Mouse (Mus musculus): Measurements from ENCODE around the gene Fndc3b.
A peak's percentile ranks its signal among the peaks of the same experiment; 100 is the strongest.

The Fndc3b gene

DNA sequence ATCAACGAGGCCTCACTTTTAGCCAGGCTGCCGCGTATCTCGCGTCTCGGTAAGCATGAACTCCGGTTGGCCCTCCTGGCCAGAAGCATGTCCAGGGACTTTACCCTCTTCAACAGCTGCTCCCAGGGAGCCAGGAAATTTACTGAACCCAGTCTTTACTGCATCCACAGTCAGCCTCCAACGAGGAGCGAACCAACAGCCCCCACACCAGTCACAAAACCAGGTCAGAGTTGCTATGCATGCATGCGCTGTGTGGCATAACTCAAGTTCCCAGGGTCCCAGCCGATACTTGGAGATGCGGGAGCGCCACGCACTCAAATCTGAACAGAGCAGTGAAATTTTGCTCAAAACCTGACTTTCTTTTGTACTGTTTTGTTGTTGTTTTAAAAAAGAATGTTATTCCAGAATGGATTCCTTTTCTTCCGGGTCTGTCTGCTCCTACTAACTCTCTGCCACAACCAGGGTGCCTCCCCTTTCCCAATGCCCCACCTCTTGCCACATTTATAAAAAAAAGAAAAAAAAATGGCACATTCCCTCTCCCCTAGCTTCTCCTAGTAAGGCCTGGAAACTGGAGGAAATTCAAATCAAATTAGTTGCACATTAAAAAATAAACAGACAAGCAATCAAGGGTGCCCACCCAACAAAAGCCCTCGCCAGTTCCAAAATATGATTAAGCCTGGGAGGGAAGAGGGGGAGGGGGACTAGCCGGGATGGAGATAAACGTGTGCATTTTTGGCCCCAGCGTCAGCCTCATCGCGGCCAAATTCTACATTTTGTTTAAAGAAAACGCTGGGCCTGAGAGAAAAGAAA lies 1.8 kb downstream of the Fndc3b start:
- no peak for DNase-seq (ENCODE audit: low spot score in 2 of 2)

GRCm38 (mm10) chr3:27708581-27708980 lies 2.5 kb downstream of the Fndc3b start:
- DNase-seq (ENCODE audit: low spot score in 2 of 2): no peak

- DNase-seq (ENCODE audit: low spot score in 2 of 2): no peak
Observed at GRCm38 (mm10) chr3:27705761-27706160, 5.3 kb downstream of the Fndc3b start.

DNA sequence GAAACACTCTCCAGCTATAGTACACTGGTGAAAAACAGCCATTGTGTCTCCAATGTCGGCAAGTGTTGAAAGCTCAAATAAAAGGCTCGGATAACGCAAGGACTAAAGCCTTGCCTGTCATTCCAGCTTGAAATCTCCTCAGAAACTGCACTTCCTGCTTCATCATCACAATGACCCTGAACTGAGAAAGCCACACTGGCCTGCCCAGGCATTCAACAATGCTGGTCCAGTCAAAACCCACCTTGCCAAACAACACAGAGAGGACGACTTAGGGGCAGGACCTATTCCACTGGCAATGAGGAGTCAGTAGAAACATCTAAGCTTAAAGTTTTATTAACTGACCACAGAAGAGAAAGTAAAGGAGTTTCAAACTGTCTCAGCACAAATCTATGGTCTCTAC lies 6.1 kb downstream of the Fndc3b start:
- DNase-seq (ENCODE audit: low spot score in 2 of 2): no peak

GRCm38 (mm10) chr3:27704641-27705040 lies 6.5 kb downstream of the Fndc3b start:
- no peak for DNase-seq (ENCODE audit: low spot score in 2 of 2)

DNA sequence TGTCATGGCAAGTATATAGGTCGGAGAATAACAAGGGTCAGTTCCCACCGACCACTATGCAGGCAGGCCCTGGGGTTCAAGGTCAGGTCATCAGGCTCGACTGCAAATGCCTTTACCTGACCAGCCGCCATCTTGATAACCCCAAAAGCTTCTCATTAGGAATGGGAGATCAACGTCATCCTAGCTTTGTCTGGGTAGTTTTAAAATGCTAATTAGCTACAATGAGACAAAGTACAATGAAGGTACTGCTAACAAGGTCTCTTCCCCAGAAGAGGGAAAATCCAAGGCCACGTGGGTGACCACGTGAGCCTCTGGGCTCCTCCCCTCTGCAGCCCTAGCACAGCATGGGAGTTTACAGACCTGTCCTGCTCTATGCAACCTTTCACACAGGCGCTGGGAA lies 7.6 kb downstream of the Fndc3b start:
- DNase-seq (ENCODE audit: low spot score in 2 of 2): no peak

DNA sequence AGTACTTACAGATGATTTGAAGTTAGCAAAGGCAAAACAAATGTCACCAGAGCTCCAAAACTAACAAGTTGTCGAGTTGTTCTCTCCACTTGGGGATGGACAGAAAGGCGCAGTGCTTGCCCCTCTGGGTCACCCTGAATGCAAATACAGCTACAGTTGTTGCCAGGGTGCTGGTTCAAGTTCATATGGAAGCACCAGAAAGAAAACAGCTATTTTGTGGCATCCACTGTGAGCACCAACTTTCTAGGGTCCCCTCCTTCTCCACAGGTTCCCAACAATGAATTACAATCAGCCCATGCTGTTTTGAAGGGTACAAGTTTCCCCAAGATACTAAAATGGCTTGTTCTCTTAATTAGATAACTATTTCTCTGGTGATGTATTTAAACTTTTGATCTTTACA lies 8.0 kb downstream of the Fndc3b start:
- no peak for DNase-seq (ENCODE audit: low spot score in 2 of 2)

DNA sequence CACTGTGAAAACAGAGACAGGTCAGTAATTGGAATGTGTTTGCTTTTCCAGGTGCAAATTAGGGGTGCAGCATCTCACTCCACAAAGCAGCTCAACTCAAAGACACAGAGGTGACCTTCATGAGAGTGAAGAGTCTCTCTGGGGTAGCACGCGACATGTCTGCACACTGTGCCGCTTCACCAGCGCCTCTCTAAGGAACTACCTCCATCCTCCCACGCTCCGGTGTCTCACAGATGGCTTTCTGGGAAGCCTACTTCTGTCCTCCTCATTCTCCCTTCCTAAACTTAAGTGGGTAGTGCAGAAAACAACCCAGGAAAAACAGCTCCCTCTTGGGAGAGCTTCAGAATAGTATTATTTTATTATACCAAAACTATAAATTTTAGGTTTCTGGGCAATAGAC lies 12.4 kb downstream of the Fndc3b start:
- no peak for DNase-seq (ENCODE audit: low spot score in 2 of 2)

DNA sequence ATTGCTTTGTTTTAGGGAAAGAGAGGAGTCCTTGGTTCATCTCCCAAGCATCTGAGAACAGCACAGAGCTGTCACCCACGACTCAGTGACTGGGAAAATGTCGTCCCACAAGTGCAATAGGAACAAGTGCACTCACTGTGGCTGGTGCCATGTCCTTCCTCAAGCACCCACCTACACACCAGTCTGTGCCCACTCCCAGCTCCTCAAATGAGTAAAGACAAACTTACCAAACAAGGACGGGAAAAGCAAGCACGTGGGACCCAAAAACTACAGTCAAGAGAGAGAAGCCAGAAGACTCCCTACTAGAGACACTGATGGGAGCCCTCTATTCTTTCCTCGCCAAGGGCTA lies 14.7 kb downstream of the Fndc3b start:
- no peak for DNase-seq (ENCODE audit: low spot score in 2 of 2)

- DNase-seq (ENCODE audit: low spot score in 2 of 2): no peak
Observed at GRCm38 (mm10) chr3:27695612-27696448, 15.3 kb downstream of the Fndc3b start.

GRCm38 (mm10) chr3:27694586-27694985 lies 16.5 kb downstream of the Fndc3b start:
- DNase-seq (ENCODE audit: low spot score in 2 of 2): no peak

- no peak for DNase-seq (ENCODE audit: low spot score in 2 of 2)
Observed at GRCm38 (mm10) chr3:27694111-27694510, 17.0 kb downstream of the Fndc3b start.

- no peak for DNase-seq (ENCODE audit: low spot score in 2 of 2)
Observed at GRCm38 (mm10) chr3:27691486-27692160, 19.5 kb downstream of the Fndc3b start.

GRCm38 (mm10) chr3:27690030-27690429 lies 21.1 kb downstream of the Fndc3b start:
- peak in 1 of 2 experiments; percentile 37 for DNase-seq (ENCODE audit: low spot score in 2 of 2)

GRCm38 (mm10) chr3:27689149-27689865 lies 21.8 kb downstream of the Fndc3b start:
- DNase-seq (ENCODE audit: low spot score in 2 of 2): peak in 1 of 2 experiments; percentile 37

DNA sequence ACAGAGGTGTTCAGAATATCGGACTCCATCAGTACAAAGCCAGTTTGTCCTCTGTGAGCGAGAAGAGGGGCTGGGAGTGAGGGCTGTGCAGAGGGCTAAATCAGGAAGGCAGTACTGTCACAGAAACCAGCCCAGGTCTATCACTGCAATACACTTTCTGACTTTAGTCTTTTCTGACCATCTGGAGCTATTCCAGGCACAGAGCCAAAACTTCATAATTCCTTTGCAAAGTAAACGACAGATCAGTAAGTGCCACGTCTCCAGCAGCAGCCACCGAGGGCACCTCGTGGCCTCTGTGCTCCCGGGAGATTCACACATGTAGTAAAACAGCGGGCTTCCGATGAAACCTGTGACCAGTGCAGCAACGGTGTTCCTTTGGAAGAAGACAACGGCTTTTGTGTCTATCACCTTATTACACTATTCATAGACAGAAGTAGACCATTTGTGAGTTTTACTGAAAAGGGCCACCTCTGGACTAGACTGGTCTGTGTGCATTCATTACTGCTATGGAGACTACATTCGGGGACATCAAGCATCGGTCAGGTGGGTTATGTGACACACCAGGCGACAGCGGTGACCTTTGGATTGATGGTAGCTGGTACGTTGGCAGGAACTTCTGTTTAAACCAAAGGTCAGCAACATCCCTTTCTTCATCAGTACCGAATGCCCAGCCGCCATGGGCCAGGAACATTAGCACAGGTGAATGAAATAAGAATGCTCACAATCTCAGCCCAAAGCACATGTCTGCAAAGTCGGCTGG lies 24.2 kb downstream of the Fndc3b start:
- no peak for DNase-seq (ENCODE audit: low spot score in 2 of 2)

GRCm38 (mm10) chr3:27685650-27686208 lies 25.4 kb downstream of the Fndc3b start:
- no peak for DNase-seq (ENCODE audit: low spot score in 2 of 2)

DNA sequence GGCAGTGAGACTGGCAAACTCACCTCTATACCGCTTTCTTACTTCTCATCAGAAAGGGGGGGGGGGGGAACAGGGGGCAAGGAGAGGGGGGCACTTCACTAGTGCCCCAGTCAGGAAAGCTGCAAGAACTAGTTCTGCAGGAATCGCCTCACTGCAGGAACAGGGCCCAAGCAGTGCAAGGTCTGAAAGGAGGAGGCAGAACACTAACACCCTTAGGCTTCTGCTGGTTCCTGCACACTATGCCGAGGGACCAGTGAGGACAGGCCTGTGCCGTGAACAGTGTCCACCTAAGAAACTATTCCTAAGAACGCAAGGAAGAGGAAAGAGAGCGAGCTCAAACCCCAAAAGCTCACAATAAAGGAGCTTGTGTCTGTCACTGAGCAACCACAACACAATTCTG lies 26.0 kb downstream of the Fndc3b start:
- DNase-seq (ENCODE audit: low spot score in 2 of 2): no peak

- DNase-seq (ENCODE audit: low spot score in 2 of 2): no peak
Observed at GRCm38 (mm10) chr3:27683374-27683773, 27.7 kb downstream of the Fndc3b start.

GRCm38 (mm10) chr3:27677574-27677973 lies 33.5 kb downstream of the Fndc3b start:
- no peak for DNase-seq (ENCODE audit: low spot score in 2 of 2)

GRCm38 (mm10) chr3:27673660-27674059 lies 37.4 kb downstream of the Fndc3b start:
- no peak for DNase-seq (ENCODE audit: low spot score in 2 of 2)
